Mouse (Mus musculus) midbrain, embryonic 11.5 days (tissue): ENCODE results near the gene Prnp. TPM values are rescaled to one million over a fixed set of nuclear protein-coding genes. Genes with fewer than 3 reads are reported as not detected.
A peak's percentile ranks its signal among the peaks of the same experiment; 100 is the strongest.

ENCODE experiments used
- ATAC-seq: fragments of 200-750 bp; cut with Nextera tagmentation; 2 replicates; pipeline ENCODE4 v1.8.0; 2017; ENCODE audit warnings: moderate TSS enrichment, moderate library complexity; ENCODE audit not compliant: low FRiP score
- DNase-seq: peaks from one replicate; pipeline ENCODE4 v3.0.0; 2015; ENCODE audit warnings: low spot score; ENCODE audit errors: missing footprints
- H3K27ac ChIP-seq: fragments of 300-500 bp; sonication (generic); 2 replicates; pipeline ENCODE4 v1.5.1; 2014; ENCODE audit warnings: low read depth, low read length
- H3K27me3 ChIP-seq: fragments of 300-500 bp; sonication (generic); 2 replicates; pipeline ENCODE4 v1.6.1; 2014; ENCODE audit warnings: mild to moderate bottlenecking, low read length, moderate library complexity, mixed read lengths; ENCODE audit not compliant: control insufficient read depth, insufficient read depth
- H3K36me3 ChIP-seq: fragments of 300-500 bp; sonication (generic); 2 replicates; pipeline ENCODE4 v1.6.1; 2014; ENCODE audit warnings: mild to moderate bottlenecking, low read length, moderate library complexity, mixed read lengths; ENCODE audit not compliant: control insufficient read depth, insufficient read depth
- H3K4me1 ChIP-seq: fragments of 300-500 bp; sonication (generic); 2 replicates; pipeline ENCODE4 v1.6.1; 2014; ENCODE audit warnings: low read length; ENCODE audit not compliant: control insufficient read depth, insufficient read depth
- H3K4me2 ChIP-seq: fragments of 300-500 bp; sonication (generic); 2 replicates; pipeline ENCODE4 v1.6.1; 2014; ENCODE audit warnings: mild to moderate bottlenecking, moderate library complexity
- H3K4me3 ChIP-seq: fragments of 300-500 bp; sonication (generic); 2 replicates; pipeline ENCODE4 v1.5.1; 2014; ENCODE audit warnings: low read depth, low read length
- H3K9ac ChIP-seq: fragments of 300-500 bp; sonication (generic); 2 replicates; pipeline ENCODE4 v1.6.1; 2014; ENCODE audit warnings: low read length
- H3K9me3 ChIP-seq: fragments of 300-500 bp; sonication (generic); 2 replicates; pipeline ENCODE4 v1.6.1; 2016; ENCODE audit warnings: low read length; ENCODE audit not compliant: control insufficient read depth
- WGBS: fragments of 180-500 bp; shearing (Covaris S2); extraction: QIAGEN DNeasy Blood & Tissue Kit; methylation state at CpG from one replicate; pipeline ENCODE4 v1.1.7; 2014; 5-methylcytosine and 5-hydroxymethylcytosine counted together
- polyA plus RNA-seq: library from polyadenylated mRNA; unstranded; fragments of >200 nt; fragmentation: Nextera tagmentation; extraction: Ambion mirVana; gene quantifications from 2 replicates; pipeline ENCODE4 v1.2.1, GENCODE M21; 2014

Prnp gene
- 27.2 and 29.7 TPM in 2 replicates for polyA plus RNA-seq

- Histone ChIP-seq H3K4me3 (peak within 1 kb of the TSS; percentile 60), H3K27ac (peak within 1 kb of the TSS; percentile 10; the same call in 1 of the 2 replicates), H3K9ac (peak within 1 kb of the TSS; percentile 76), H3K27me3 (peaks cover 3% of the 10 kb centered on the region; the same call in 1 of the 2 replicates), H3K4me1 (0 out of 2 replicates have a peak, but pooled peaks cover 2% of the 10 kb centered on the region), H3K36me3 (no peaks in the 10 kb centered on the region), H3K4me2 (peak within 1 kb of the TSS; percentile 74), H3K9me3 (no peaks in the 10 kb centered on the region)
- ATAC-seq (peak; percentile 93), DNase-seq (peak; percentile 98)
- WGBS: 6% methylated on average over 43 of the region's 52 CpGs
Observed at GRCm38 (mm10) chr2:131909683-131910572, at the start of gene Prnp, which contains the start of gene Prn. Prnp (plus strand) TSS chr2:131909928. Prn (plus strand) TSS chr2:131909957.

- Histone ChIP-seq H3K9me3 (no peaks in the 10 kb centered on the region), H3K4me2 (no peak overlapping the region), H3K9ac (no peak overlapping the region), H3K27me3 (no peaks in the 10 kb centered on the region), H3K36me3 (no peaks in the 10 kb centered on the region), H3K27ac (no peak overlapping the region), H3K4me3 (no peak overlapping the region), H3K4me1 (peaks cover 3% of the 10 kb centered on the region; the same call in 1 of the 2 replicates)
- DNase-seq (peak; percentile 85), ATAC-seq (peak; percentile 52; the same call in 1 of the 2 replicates)
- 39% methylated on average over 3 of the region's 3 CpGs for WGBS
Observed at GRCm38 (mm10) chr2:131862617-131863275, 47.0 kb upstream of the Prnp start.

GRCm38 (mm10) chr2:131863472-131863871 lies 46.3 kb upstream of the Prnp start:
- Histone ChIP-seq H3K27ac (no peak overlapping the region), H3K9ac (no peak overlapping the region), H3K4me2 (no peak overlapping the region), H3K4me1 (peaks cover 3% of the 10 kb centered on the region; the same call in 1 of the 2 replicates), H3K36me3 (no peaks in the 10 kb centered on the region), H3K27me3 (no peaks in the 10 kb centered on the region), H3K4me3 (no peak overlapping the region), H3K9me3 (no peaks in the 10 kb centered on the region)
- ATAC-seq (no peak), DNase-seq (no peak)
- 80% methylated on average over 3 of the region's 3 CpGs for WGBS

GRCm38 (mm10) chr2:131864262-131864796 lies 45.4 kb upstream of the Prnp start:
- peaks cover 3% of the 10 kb centered on the region; the same call in 1 of the 2 replicates for H3K4me1 ChIP-seq
- DNase-seq (no peak), ATAC-seq (no peak)
- H3K4me3 ChIP-seq: no peak overlapping the region
- WGBS: 90% methylated on average over 2 of the region's 2 CpGs
- no peak overlapping the region for H3K27ac ChIP-seq
- no peak overlapping the region for H3K9ac ChIP-seq
- no peaks in the 10 kb centered on the region for H3K27me3 ChIP-seq
- no peak overlapping the region for H3K4me2 ChIP-seq
- H3K9me3 ChIP-seq: no peaks in the 10 kb centered on the region
- H3K36me3 ChIP-seq: no peaks in the 10 kb centered on the region

- no peaks in the 10 kb centered on the region for H3K27me3 ChIP-seq
- ATAC-seq (no peak), DNase-seq (no peak)
- H3K9ac ChIP-seq: no peak overlapping the region
- no peaks in the 10 kb centered on the region for H3K9me3 ChIP-seq
- no peak overlapping the region for H3K4me3 ChIP-seq
- no peak overlapping the region for H3K27ac ChIP-seq
- H3K4me1 ChIP-seq: peaks cover 3% of the 10 kb centered on the region; the same call in 1 of the 2 replicates
- no peak overlapping the region for H3K4me2 ChIP-seq
- H3K36me3 ChIP-seq: no peaks in the 10 kb centered on the region
Observed at GRCm38 (mm10) chr2:131866676-131867075, 43.1 kb upstream of the Prnp start.

GRCm38 (mm10) chr2:131868983-131869382 lies 40.7 kb upstream of the Prnp start:
- H3K27me3 ChIP-seq: no peaks in the 10 kb centered on the region
- ATAC-seq (no peak), DNase-seq (no peak)
- H3K27ac ChIP-seq: no peak overlapping the region
- H3K9me3 ChIP-seq: no peaks in the 10 kb centered on the region
- H3K36me3 ChIP-seq: no peaks in the 10 kb centered on the region
- no peak overlapping the region for H3K9ac ChIP-seq
- no peak overlapping the region for H3K4me2 ChIP-seq
- WGBS: 88% methylated on average over 5 of the region's 5 CpGs
- no peak overlapping the region for H3K4me3 ChIP-seq
- H3K4me1 ChIP-seq: no peaks in the 10 kb centered on the region

GRCm38 (mm10) chr2:131873376-131873775 lies 36.4 kb upstream of the Prnp start:
- ATAC-seq (no peak), DNase-seq (no peak)
- Histone ChIP-seq H3K4me3 (no peak overlapping the region), H3K27ac (no peak overlapping the region), H3K9ac (no peak overlapping the region), H3K4me2 (no peak overlapping the region), H3K27me3 (no peaks in the 10 kb centered on the region), H3K36me3 (no peaks in the 10 kb centered on the region), H3K9me3 (no peaks in the 10 kb centered on the region), H3K4me1 (no peaks in the 10 kb centered on the region)
- WGBS: 84% methylated on average over 1 of the region's 1 CpGs

- Histone ChIP-seq H3K36me3 (no peaks in the 10 kb centered on the region), H3K27me3 (no peaks in the 10 kb centered on the region), H3K4me2 (no peak overlapping the region), H3K27ac (no peak overlapping the region), H3K4me1 (no peaks in the 10 kb centered on the region), H3K4me3 (no peak overlapping the region), H3K9ac (no peak overlapping the region), H3K9me3 (no peaks in the 10 kb centered on the region)
- DNase-seq (no peak), ATAC-seq (no peak)
- WGBS: 94% methylated on average over 7 of the region's 7 CpGs
Observed at GRCm38 (mm10) chr2:131876551-131877265, 33.0 kb upstream of the Prnp start.
